Mouse (Mus musculus) forebrain, embryonic 11.5 days (tissue): Measurements from ENCODE around the gene Sh3bp5. TPM values are rescaled to one million over a fixed set of nuclear protein-coding genes. Genes with fewer than 3 reads are reported as not detected.

Experiments
- ATAC-seq: fragments of 200-750 bp; cut with Nextera tagmentation; replicated peaks from 2 replicates; pipeline ENCODE4 v1.8.0; 2017; ENCODE audit warnings: moderate TSS enrichment; ENCODE audit not compliant: low FRiP score
- DNase-seq: peaks from one replicate; pipeline ENCODE4 v3.0.0-alpha.2; 2017; ENCODE audit warnings: low spot score
- H3K27ac ChIP-seq: fragments of 300-500 bp; sonication (generic); 2 replicates; pipeline ENCODE4 v1.5.1; 2014; ENCODE audit warnings: low read depth, low read length
- H3K27me3 ChIP-seq: fragments of 300-500 bp; sonication (generic); 2 replicates; pipeline ENCODE4 v1.6.1; 2014; ENCODE audit warnings: mild to moderate bottlenecking, low read length, mixed read lengths; ENCODE audit not compliant: control insufficient read depth, insufficient read depth
- H3K36me3 ChIP-seq: fragments of 300-500 bp; sonication (generic); 2 replicates; pipeline ENCODE4 v1.6.1; 2014; ENCODE audit warnings: mild to moderate bottlenecking, low read length, moderate library complexity, mixed read lengths; ENCODE audit not compliant: control insufficient read depth, insufficient read depth
- H3K4me1 ChIP-seq: fragments of 300-500 bp; sonication (generic); replicated peaks from 2 replicates; pipeline ENCODE4 v1.6.1; 2014; ENCODE audit warnings: low read length, mixed read lengths; ENCODE audit not compliant: control insufficient read depth, insufficient read depth
- H3K4me2 ChIP-seq: fragments of 300-500 bp; sonication (generic); 2 replicates; pipeline ENCODE4 v1.6.1; 2014; ENCODE audit warnings: low read depth, mild to moderate bottlenecking, low read length, moderate library complexity, mixed read lengths; ENCODE audit not compliant: severe bottlenecking
- H3K4me3 ChIP-seq: fragments of 300-500 bp; sonication (generic); 2 replicates; pipeline ENCODE4 v1.5.1; 2014; ENCODE audit warnings: low read depth, low read length
- H3K9ac ChIP-seq: fragments of 300-500 bp; sonication (generic); 2 replicates; pipeline ENCODE4 v1.6.1; 2014; ENCODE audit warnings: low read length
- H3K9me3 ChIP-seq: fragments of 300-500 bp; sonication (generic); 2 replicates; pipeline ENCODE4 v1.6.1; 2016; ENCODE audit warnings: low read length, mixed read lengths; ENCODE audit not compliant: control insufficient read depth
- WGBS: fragments of 180-500 bp; shearing (Covaris S2); extraction: QIAGEN DNeasy Blood & Tissue Kit; methylation state at CpG from one replicate; pipeline ENCODE4 v1.1.7; 2014; 5-methylcytosine and 5-hydroxymethylcytosine counted together
- polyA plus RNA-seq: library from polyadenylated mRNA; unstranded; fragments of >200 nt; fragmentation: Nextera tagmentation; extraction: Ambion mirVana; gene quantifications from 2 replicates; pipeline ENCODE4 v1.2.1, GENCODE M21; 2014

Gene Sh3bp5
- polyA plus RNA-seq, 1 experiment from 2014 or later = 17.4 TPM

- Histone ChIP-seq H3K4me1 (no peaks in the 10 kb centered on the region), H3K9me3 (no peaks in the 10 kb centered on the region), H3K27me3 (no peaks in the 10 kb centered on the region), H3K36me3 (no peaks in the 10 kb centered on the region), H3K4me2 (no peak overlapping the region), H3K4me3 (no peak overlapping the region), H3K27ac (no peak overlapping the region), H3K9ac (no peak overlapping the region)
- WGBS = 88% methylated on average over 12 of the region's 12 CpGs
- DNase-seq = no peak
- no peak for ATAC-seq
These were observed 119.3 kb downstream of the Sh3bp5 start for GRCm38 (mm10) chr14:31316613-31317012.

GRCm38 (mm10) chr14:31313192-31313591 is 122.7 kb downstream of the Sh3bp5 start:
- DNase-seq (no peak), ATAC-seq (no peak)
- no peak overlapping the region for H3K4me2 ChIP-seq
- H3K36me3 ChIP-seq = no peaks in the 10 kb centered on the region
- no peaks in the 10 kb centered on the region for H3K4me1 ChIP-seq
- no peak overlapping the region for H3K27ac ChIP-seq
- no peak overlapping the region for H3K4me3 ChIP-seq
- H3K9ac ChIP-seq = no peak overlapping the region
- no peaks in the 10 kb centered on the region for H3K27me3 ChIP-seq
- H3K9me3 ChIP-seq = no peaks in the 10 kb centered on the region
- WGBS = 39% methylated on average over 3 of the region's 3 CpGs

Other genes starting within 250 kb of the Sh3bp5 start
- 0.59 and 0.83 TPM in 2 replicates for gene Tnnc1, start 227.8 kb downstream of the Sh3bp5 start, polyA plus RNA-seq
- gene Nisch, start 219.1 kb downstream of the Sh3bp5 start, polyA plus RNA-seq = 399 and 407 TPM in 2 replicates
- gene Sema3g, start 218.2 kb downstream of the Sh3bp5 start, polyA plus RNA-seq = 0.13 and 0.16 TPM in 2 replicates
- 14.3 and 14.4 TPM in 2 replicates for gene Phf7, start 184.8 kb downstream of the Sh3bp5 start, polyA plus RNA-seq
- gene Bap1, start 184.6 kb downstream of the Sh3bp5 start, polyA plus RNA-seq = 121 and 137 TPM in 2 replicates
- 7.6 and 8.8 TPM in 2 replicates for gene Dnah1, start 112.2 kb downstream of the Sh3bp5 start, polyA plus RNA-seq
- gene Capn7, start 99.4 kb downstream of the Sh3bp5 start, polyA plus RNA-seq = 36.2 and 41.2 TPM in 2 replicates
- 24.7 and 25.7 TPM in 2 replicates for gene Eaf1, start 58.3 kb upstream of the Sh3bp5 start, polyA plus RNA-seq
- 85.0 and 89.8 TPM in 2 replicates for gene Mettl6, start 59.0 kb upstream of the Sh3bp5 start, polyA plus RNA-seq
- 0.09 TPM in 1 of 2 replicates, not detected in the other for gene Colq, start 155.3 kb upstream of the Sh3bp5 start, polyA plus RNA-seq
- not detected in 2 replicates for gene Gm49387, start 204.8 kb upstream of the Sh3bp5 start, polyA plus RNA-seq
- gene Btd, start 204.9 kb upstream of the Sh3bp5 start, polyA plus RNA-seq = 13.4 and 13.5 TPM in 2 replicates
- gene Hacl1, start 205.2 kb upstream of the Sh3bp5 start, polyA plus RNA-seq = 6.9 and 9.4 TPM in 2 replicates